Mouse (Mus musculus) hindbrain, embryonic 11.5 days (tissue): ENCODE data around the gene Ciz1. TPM values are rescaled to one million over a fixed set of nuclear protein-coding genes. Genes with fewer than 3 reads are reported as not detected.
A peak's percentile ranks its signal among the peaks of the same experiment; 100 is the strongest.

Experiments used
- ATAC-seq: fragments of 200-750 bp; cut with Nextera tagmentation; 2 replicates; pipeline ENCODE4 v1.8.0; 2017; ENCODE audit warnings: mild to moderate bottlenecking, moderate TSS enrichment, moderate library complexity; ENCODE audit not compliant: low FRiP score
- DNase-seq: peaks from one replicate; pipeline ENCODE4 v3.0.0-alpha.2; 2015; ENCODE audit warnings: low spot score
- H3K27ac ChIP-seq: fragments of 300-500 bp; sonication (generic); 2 replicates; pipeline ENCODE4 v1.5.1; 2014; ENCODE audit warnings: mild to moderate bottlenecking, low read depth, low read length
- H3K27me3 ChIP-seq: fragments of 300-500 bp; sonication (generic); 2 replicates; pipeline ENCODE4 v1.6.1; 2014; ENCODE audit warnings: mild to moderate bottlenecking, low read length, moderate library complexity, mixed read lengths; ENCODE audit not compliant: control insufficient read depth, insufficient read depth
- H3K36me3 ChIP-seq: fragments of 300-500 bp; sonication (generic); 2 replicates; pipeline ENCODE4 v1.6.1; 2014; ENCODE audit warnings: mild to moderate bottlenecking, low read length, moderate library complexity, mixed read lengths; ENCODE audit not compliant: control insufficient read depth, insufficient read depth
- H3K4me1 ChIP-seq: fragments of 300-500 bp; sonication (generic); replicated peaks from 2 replicates; pipeline ENCODE4 v1.6.1; 2014; ENCODE audit warnings: low read length, mixed read lengths; ENCODE audit not compliant: control insufficient read depth, insufficient read depth
- H3K4me2 ChIP-seq: fragments of 300-500 bp; sonication (generic); replicated peaks from 2 replicates; pipeline ENCODE4 v1.6.1; 2014; ENCODE audit warnings: mild to moderate bottlenecking, low read depth, low read length
- H3K4me3 ChIP-seq: fragments of 300-500 bp; sonication (generic); 2 replicates; pipeline ENCODE4 v1.5.1; 2014; ENCODE audit warnings: low read depth, low read length
- H3K9ac ChIP-seq: fragments of 300-500 bp; sonication (generic); 2 replicates; pipeline ENCODE4 v1.6.1; 2014; ENCODE audit warnings: low read depth, low read length
- H3K9me3 ChIP-seq: fragments of 300-500 bp; sonication (generic); 2 replicates; pipeline ENCODE4 v1.6.1; 2016; ENCODE audit warnings: low read length; ENCODE audit not compliant: control insufficient read depth
- WGBS: fragments of 180-500 bp; shearing (Covaris S2); extraction: QIAGEN DNeasy Blood & Tissue Kit; methylation state at CpG from one replicate; pipeline ENCODE4 v1.1.7; 2014; 5-methylcytosine and 5-hydroxymethylcytosine counted together
- polyA plus RNA-seq: library from polyadenylated mRNA; unstranded; fragments of >200 nt; fragmentation: Nextera tagmentation; extraction: Ambion mirVana; gene quantifications from 2 replicates; pipeline ENCODE4 v1.2.1, GENCODE M21; 2014

The Ciz1 gene
- polyA plus RNA-seq, 1 experiment from 2014 or later, result 49.0 TPM

DNA sequence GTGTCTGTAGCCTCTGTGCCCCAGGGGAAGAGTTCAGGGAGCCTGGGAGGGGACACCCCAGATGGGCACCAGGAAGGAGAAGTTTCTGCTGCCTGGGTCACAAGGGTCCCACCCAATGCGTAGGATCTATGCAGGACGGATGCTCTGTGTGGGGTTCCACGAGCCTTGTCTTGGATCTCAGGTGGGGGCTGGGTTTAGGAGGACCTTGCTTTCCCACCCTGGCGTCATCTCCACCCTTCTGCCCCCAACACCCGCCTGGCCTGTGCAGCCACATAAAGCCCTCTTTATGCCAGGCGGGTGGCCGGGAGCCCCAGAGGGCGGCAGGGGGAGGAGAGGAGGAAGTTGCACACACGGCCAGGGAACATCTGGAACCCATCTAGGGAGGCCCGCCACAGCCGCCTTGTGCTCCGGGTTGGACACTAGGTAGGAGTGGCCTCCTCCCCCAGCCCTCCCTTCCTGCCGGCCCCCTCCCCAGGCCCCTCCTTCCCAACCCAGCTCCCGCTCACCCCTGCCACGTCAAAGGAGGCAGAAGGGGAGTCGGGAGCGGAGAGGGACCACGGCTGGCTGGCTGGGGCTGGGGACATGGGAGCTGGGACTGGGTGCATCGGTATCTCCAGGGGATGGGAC is 34.2 kb upstream of the Ciz1 start:
- Histone ChIP-seq H3K27ac (peak overlapping the region; percentile 70), H3K36me3 (no peaks in the 10 kb centered on the region), H3K9ac (peak overlapping the region; percentile 50), H3K4me2 (peak overlapping the region; percentile 33), H3K27me3 (no peaks in the 10 kb centered on the region; the same call in 1 of the 2 replicates), H3K4me3 (peak overlapping the region; percentile 27; the same call in 1 of the 2 replicates), H3K9me3 (no peaks in the 10 kb centered on the region), H3K4me1 (peaks cover 5% of the 10 kb centered on the region)
- DNase-seq, result peak; percentile 72
- WGBS, result 11% methylated on average over 18 of the region's 19 CpGs
- ATAC-seq, result peak; percentile 71

DNA sequence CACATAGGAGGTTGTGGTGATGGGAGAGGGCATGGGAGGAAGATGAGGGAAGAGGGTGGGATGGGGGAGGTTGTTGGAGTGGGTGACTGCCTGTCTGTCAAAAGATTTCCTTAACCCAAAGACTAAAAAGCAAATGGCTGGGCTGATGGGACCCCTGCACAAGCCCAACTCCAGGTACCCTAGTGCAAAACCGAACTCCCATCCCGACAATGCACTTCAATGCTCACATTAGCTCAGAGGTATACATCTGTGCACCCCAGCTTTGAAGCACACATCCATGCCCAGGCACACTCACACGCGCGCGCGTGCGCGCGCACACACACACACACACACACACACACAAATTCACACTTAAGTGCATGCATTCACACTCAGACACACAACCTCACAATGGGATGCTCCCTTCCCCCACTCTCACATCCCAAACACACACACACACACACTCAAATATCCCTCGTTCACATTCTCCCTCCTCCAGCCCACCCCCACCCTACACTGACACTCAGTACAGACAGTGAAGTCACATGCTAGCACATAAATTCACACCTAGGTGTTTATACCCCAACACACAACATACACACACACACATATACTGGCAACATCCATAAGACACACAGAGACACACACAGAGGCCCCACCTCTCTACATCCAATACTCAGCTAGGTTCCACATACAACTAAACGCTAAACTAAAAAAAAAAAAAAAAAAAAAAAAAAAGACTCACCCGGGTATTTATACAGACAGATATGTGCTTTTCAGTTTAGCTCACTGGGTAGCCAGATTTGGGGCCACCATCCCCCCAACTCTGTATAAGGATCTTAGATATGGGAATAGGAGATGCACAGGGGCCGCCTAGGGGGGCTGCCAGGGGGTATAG is 33.2 kb upstream of the Ciz1 start:
- Histone ChIP-seq H3K4me1 (peaks cover 5% of the 10 kb centered on the region), H3K9me3 (no peaks in the 10 kb centered on the region), H3K4me2 (peak overlapping the region; percentile 33), H3K4me3 (peak overlapping the region; percentile 27), H3K27me3 (no peaks in the 10 kb centered on the region; the same call in 1 of the 2 replicates), H3K36me3 (no peaks in the 10 kb centered on the region), H3K27ac (peak overlapping the region; percentile 49; the same call in 1 of the 2 replicates), H3K9ac (peak overlapping the region; percentile 50; the same call in 1 of the 2 replicates)
- ATAC-seq (no peak), DNase-seq (no peak)
- WGBS, result 68% methylated on average over 14 of the region's 14 CpGs

DNA sequence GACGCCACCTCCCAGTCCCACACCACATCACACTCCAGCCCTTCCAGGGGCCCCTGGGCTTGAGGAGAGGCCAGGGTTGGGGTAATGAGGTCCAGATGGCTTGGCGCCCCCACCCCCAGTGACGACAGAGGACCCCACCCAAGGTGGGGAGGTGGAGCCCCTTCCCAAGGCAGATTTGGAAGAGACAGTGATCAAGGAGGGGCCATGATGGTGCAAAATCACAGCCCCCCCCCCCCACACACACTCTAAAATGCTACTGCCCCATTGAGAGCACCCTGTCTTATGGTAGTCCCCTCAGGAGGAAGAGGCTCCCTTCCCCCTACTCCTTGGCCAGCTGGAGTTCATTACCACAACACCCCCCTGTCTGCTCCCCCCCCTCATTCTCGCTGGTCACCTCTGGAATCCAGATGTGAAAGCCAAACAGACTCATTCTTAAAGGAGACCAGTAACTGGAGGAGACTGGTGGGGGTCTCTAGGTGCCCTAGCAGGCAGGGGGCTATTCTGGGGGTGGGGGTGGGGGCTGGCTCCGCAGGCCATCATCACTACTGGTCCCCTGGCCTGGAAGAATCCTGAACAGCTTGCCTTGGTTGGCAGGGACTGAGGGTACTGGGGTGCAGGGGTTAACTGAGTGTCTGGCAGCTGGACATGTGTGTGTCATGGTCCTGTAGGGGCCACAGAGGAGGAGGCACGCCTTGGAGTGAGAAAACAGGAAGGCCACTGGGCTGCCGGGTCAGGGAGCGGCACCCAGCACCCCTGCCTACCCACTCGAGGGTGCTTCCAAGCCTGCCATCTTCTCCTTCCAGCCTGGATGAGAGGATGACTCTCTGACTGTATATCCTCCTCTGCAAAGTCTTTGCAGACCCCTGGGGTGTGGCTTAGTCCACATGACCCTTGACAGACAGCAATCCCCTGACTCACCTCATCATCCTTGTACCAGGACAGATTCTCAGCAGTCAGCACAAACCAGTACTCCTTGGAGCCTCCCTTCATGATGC is 32.2 kb upstream of the Ciz1 start:
- DNase-seq, result peak; percentile 52
- 37% methylated on average over 9 of the region's 9 CpGs for WGBS

DNA sequence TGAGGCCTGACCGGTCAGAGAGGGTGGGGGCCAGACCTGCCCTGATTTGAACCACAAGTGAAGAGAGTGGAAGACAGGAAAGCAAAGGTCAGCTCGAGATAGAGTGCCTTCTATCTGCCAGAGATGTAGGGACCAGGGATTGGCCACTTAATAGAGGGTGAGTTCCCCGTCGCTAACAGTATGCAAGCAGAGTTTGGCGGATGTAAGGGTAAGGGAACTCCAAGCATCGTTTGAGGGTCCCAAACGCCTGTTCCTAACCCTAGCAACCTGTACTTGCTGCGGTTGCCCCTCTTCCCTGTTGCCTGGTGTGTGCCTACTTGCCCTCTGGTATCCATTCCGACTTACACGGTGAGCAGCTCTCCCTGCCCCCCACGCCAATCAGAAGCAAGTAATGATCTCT is 31.4 kb upstream of the Ciz1 start:
- ATAC-seq (no peak), DNase-seq (no peak)
- Histone ChIP-seq H3K27ac (no peak overlapping the region), H3K4me3 (no peak overlapping the region), H3K4me1 (peaks cover 5% of the 10 kb centered on the region), H3K9ac (no peak overlapping the region), H3K4me2 (no peak overlapping the region), H3K9me3 (no peaks in the 10 kb centered on the region), H3K27me3 (no peaks in the 10 kb centered on the region), H3K36me3 (no peaks in the 10 kb centered on the region)
- 71% methylated on average over 11 of the region's 11 CpGs for WGBS

More for the DNA sequence above, 32.2 kb upstream of the Ciz1 start:
- H3K27me3 ChIP-seq, result no peaks in the 10 kb centered on the region; the same call in 1 of the 2 replicates
- no peaks in the 10 kb centered on the region for H3K9me3 ChIP-seq
- no peak overlapping the region for H3K4me2 ChIP-seq
- H3K4me1 ChIP-seq, result peaks cover 5% of the 10 kb centered on the region
- H3K27ac ChIP-seq, result peak overlapping the region; percentile 30; the same call in 1 of the 2 replicates
- no peaks in the 10 kb centered on the region for H3K36me3 ChIP-seq
- no peak for ATAC-seq
- H3K9ac ChIP-seq, result no peak overlapping the region
- H3K4me3 ChIP-seq, result no peak overlapping the region

DNA sequence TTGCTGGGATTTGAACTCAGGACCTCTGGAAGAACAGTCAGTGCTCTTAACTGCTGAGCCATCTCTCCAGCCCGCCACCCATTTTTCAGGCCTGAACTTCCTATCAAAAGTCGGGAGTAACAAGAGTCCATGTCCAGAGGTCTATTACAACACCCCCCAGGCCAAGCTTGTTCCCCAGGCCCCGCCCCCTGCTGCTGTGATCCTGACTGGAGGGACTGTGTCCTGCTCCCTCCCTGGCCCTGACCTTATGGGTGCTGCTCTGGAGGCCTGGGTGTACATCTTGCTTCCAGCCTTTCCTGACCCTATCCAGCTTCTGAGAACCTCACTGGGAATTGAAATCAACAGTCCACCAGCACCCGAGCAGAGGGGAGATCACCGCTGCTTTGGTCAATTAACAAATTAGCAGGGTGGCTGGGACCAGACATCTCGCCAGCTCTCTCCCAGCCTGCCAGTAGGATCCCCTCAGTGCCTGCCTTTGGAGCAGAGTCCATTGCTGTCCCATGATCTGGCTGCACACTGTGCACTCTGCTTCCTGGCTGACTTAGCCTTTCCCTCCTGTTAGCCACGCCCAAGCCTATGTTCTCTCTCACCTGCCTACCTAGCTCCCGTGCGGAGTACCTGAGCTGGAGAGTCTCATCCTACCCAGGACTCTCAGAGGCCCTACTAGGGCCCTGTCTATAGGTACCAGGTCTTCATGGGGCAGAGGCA is 30.4 kb upstream of the Ciz1 start:
- H3K27me3 ChIP-seq, result no peaks in the 10 kb centered on the region
- H3K27ac ChIP-seq, result no peak overlapping the region
- H3K36me3 ChIP-seq, result no peaks in the 10 kb centered on the region
- no peak overlapping the region for H3K4me2 ChIP-seq
- H3K4me3 ChIP-seq, result no peak overlapping the region
- DNase-seq, result no peak
- peaks cover 5% of the 10 kb centered on the region for H3K4me1 ChIP-seq
- H3K9ac ChIP-seq, result no peak overlapping the region
- ATAC-seq, result no peak
- no peaks in the 10 kb centered on the region for H3K9me3 ChIP-seq
- WGBS, result 75% methylated on average over 9 of the region's 9 CpGs

DNA sequence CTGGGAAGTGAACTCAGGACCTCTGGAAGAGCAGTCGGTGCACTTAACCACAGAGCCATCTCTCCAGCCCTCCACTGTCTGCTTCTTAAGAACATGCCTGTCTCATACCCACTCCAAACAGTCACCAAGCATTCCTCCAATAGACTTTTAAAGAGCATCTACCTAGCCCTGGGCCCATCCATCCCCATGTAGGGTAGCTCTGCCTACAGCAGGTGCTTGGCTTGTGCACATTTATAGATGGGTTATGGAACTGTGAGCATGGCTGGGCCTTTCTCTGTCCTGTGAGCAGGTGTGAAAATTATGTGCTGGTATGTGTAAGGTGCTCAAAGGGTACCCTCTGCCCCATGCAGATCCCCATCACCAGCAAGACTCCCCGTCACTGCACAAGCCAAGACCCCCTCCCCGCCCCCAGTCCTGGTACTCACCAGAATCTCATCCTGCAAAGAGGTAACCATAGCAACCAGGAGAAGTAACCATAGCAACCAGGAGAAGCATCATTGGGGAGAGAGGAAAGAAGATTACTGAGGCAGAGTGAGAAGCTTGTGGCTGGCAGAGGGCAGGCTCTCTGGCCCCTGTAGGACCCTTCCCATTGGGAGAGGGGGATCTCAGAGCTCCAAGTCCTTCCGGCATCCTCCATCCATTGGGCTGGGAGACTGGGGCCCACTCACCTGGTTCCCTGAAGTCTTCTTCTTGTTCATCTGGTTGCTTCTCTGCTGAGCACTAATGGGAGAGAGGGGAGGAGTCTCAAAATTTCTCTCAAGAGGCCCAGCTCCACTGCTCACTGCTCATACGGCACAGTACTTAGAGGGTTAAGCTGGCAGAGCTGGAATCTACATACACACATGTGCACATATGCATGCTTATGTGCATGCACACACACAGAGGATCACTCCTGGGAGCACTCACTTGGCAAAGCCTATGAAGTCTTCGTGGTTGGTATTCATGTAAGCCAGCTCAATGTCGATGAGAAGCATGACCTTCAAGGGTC is 29.1 kb upstream of the Ciz1 start:
- ATAC-seq, result peak; percentile 22; the same call in 1 of the 2 replicates
- DNase-seq, result no peak
- H3K9ac ChIP-seq, result no peak overlapping the region
- H3K36me3 ChIP-seq, result no peaks in the 10 kb centered on the region
- H3K27ac ChIP-seq, result peak overlapping the region; percentile 36
- no peak overlapping the region for H3K4me3 ChIP-seq
- 79% methylated on average over 7 of the region's 7 CpGs for WGBS
- peaks cover 4% of the 10 kb centered on the region for H3K4me1 ChIP-seq
- no peaks in the 10 kb centered on the region for H3K27me3 ChIP-seq
- H3K9me3 ChIP-seq, result no peaks in the 10 kb centered on the region
- H3K4me2 ChIP-seq, result no peak overlapping the region

DNA sequence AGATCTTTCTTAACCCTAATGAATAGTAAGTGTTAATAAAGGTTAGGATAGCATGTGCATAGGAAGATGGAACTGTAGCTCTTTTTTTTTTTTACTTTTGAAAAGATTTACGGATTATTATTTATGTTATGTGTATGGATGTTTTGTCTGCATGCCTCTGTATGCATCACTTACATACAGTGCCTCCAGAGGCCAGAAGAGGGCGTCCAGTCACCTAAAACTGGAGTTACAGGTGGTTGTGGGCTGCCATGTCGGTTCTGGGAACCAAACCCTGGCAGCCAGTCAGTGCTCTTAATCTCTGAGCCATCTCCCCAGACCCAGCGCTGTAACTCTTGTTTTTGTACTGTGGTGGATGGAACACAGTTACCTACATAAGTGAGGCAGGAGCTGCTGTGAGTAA is 27.8 kb upstream of the Ciz1 start:
- no peak overlapping the region for H3K4me3 ChIP-seq
- H3K36me3 ChIP-seq, result no peaks in the 10 kb centered on the region
- no peaks in the 10 kb centered on the region for H3K27me3 ChIP-seq
- no peaks in the 10 kb centered on the region for H3K9me3 ChIP-seq
- H3K9ac ChIP-seq, result no peak overlapping the region
- H3K4me1 ChIP-seq, result no peaks in the 10 kb centered on the region; the same call in 1 of the 2 replicates
- no peak overlapping the region for H3K27ac ChIP-seq
- no peak overlapping the region for H3K4me2 ChIP-seq
- ATAC-seq, result no peak
- DNase-seq, result no peak
- 57% methylated on average over 4 of the region's 4 CpGs for WGBS
